Mouse (Mus musculus): ENCODE measurements around the gene Gorasp1.
A peak's percentile ranks its signal among the peaks of the same experiment; 100 is the strongest.

The Gorasp1 gene

DNA sequence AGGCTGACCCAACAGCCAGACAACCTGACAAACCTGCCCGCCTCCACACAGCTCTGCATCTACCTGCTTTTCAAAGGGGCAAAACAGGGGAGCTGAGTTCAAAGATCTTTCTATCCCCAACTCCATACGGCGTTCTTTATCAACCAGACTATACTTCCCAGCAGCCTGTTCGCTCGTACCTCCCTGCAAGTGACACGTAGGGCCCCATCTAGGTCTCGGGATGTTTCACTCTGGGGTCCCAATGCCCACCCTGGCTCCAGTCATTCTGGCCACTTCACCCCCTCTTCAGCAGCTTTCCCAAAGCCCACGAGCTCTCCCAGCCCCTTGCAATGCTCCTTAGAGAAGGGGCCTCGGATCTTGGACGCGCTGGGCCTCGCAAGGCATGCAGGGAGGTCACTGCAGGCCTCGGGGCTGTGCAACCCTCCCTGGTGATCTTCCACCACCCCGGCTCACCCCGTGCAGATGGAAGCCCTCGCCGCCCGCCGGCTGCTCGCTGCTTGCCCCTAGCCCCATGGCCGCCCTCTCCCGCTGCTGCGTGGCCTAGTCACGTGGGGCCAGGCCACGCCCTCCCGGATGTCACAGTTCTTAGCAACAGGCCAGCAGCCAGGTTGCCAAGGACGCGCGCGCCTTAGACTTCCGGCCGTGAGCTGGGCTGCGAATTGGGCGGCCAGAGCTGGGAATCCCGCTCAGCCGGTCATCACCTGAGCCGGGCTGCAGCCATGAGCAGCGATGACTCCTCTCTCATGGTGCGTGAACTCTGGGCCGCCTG lies at the start of gene Gorasp1, which contains the start of gene Ttc21a:
Gene Gorasp1, minus strand, starts transcription at position 561 of the 769 bp plus-strand sequence.
Gene Ttc21a, plus strand, starts transcription at position 602 of the 769 bp plus-strand sequence.
- DNase-seq: peak; percentile 92 to 95

DNA sequence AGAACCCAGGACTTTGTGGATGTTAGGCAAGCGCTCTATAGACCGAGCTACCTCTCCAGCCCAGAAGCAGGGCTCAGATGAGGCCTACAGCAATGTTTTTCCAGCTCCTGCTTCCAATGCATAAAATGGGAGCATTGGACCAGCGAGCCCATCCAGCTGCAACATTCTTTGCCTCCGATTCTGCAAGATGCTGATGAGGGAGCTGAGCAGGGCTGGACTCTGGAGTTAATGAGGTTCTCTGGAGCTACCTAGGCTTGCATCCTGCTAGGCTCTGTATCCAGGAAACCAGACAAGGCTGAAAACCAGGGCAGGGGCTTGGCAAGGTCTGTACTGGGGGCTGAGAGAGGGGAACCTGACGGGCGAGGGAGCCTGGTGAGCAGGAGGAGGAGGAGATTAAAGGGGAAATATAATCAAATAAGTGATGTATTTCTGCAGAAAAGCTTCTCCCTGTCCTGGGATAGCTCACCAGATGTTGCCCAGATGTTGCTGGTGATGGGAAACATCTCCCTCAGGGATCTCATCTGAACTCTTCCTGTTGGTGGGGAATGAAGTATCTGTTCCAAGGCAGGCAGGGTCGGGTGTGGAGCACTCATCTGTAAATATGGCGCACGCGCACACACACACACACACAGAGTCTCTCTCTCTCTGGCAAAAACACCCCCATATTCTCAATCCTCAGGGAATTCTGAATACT lies 48.7 kb upstream of the Gorasp1 start:
- no peak for DNase-seq

DNA sequence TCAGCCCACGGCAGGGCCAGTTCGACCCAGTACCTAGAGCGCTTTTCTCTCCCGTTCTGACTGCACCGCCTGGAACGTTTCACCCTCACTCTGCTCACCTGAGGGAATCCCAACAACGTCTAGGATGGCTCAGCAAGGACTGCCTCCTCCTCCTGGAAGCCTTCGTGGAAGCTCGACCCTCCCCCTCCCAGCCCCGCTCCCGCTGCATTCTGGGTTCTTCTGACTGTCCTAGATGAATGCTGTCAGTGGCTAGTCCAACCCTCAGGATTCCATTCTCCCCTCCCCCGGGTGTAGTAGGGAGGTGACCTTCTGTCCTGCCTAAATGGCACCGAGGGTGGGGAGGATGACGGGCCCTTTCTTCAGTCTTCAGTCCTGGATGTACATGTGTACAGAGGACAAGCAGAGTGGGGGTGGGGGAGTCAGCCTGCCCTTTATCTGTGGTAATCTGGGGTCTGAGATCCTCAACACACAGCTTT lies 47.2 kb upstream of the Gorasp1 start, which contains the start of gene Csrnp1:
Gene Csrnp1, minus strand, starts transcription at position 123 of the 476 bp plus-strand sequence.
- peak in 1 of 2 experiments; percentile 51 for DNase-seq

DNA sequence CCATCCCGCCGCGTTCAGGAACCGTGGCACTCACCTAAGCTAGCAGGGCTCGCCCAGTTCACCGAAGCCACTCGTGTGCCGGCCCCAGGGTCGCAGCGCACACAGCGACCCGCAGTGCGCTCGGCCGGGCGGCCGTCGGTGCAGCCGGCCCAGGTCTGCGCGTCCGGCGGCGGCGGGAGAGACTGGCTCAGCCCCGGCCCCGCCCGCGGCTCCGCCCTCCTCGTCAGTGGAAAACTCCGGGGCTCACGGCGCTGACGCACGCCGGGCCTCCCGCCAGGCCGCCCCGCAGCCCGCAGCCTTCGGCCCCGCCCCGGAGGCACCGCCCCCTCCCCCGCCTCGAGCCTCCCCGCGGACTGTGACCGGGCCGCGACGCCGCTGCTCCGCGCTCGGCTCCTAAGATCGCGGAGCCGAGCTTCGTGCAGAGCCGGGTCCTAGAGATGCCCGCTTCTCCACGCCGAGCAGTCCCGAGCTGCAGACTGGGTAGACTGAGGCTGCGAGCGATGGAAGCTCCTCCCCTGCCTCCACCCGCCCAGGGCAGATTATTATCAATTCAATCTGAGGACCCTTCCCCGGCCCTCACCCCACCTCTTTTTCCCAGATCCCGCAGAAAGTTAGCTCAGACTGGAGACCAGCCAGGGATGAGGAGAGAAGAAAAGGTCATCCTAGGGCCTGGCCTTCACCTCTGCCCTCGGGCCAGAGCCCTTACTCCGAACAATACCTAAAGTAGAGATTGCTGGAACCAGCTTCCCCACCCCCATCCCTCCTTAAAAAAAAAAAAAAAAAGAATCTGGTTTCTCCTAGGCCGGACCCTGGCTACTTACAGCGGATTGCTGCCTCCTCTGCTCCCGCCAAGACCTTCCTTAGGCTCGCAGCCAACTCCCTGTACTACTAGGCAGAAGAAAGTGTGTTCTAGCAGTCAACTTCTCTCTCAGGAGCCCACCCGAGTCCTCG lies 46.5 kb upstream of the Gorasp1 start:
- DNase-seq: peak; percentile 93 to 95

DNA sequence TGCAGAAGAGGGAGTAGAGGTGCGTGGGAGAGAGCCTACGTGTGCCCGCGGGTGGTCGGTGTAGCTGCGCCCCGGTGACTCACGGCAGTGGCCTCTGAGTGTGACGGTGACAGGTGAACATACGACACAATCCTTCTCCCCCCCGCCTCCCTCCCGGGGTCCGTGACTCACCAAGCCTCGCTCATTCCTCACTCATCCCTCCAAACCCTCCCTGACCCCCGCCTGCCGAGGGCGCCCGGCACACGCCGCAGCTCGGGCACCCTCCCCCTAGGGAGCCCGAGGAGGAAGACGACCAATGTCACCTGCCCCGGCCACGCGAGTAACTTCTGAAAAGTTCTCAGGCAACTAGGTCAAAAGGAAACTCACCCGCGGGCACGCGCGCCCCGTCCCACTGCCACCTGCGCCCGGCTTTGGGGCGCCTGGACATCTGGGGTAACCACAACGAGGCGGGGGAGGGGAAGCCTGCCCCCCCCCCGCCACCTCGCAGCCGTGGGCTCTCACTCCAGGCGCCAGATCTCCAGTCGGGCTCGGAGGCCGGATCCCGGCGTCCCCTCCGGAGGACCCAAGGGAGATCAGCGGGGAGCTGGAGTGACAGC lies 45.7 kb upstream of the Gorasp1 start:
- DNase-seq: peak; percentile 74 to 82

DNA sequence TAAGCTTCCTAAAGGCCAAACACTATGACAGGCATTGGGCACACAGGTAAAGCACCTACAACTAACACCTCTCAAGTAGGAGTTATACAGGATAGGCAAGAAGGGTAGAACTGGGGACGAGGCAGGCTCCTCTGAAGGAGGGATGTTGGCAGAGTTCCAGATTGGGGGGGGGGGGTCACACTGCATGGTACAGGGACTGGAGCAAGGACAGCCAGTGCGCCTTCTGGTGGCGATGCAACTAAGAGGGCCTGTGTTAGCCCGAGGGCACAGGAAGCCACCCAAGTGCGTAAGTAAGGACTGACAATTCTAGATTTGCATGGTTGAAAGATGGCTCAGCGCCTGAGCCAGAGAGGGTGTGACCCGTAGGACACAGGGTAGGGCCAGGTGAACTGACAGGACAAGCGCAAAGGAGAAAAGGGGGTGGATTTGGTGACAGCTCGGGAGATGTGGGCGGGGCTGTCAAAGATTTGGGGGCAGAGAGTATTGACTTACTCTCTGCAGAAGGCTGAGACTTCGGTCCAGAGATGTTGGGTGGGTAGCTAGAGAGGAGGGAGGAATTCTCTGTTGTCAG lies 45.0 kb upstream of the Gorasp1 start:
- peak; percentile 83 to 88 for DNase-seq

DNA sequence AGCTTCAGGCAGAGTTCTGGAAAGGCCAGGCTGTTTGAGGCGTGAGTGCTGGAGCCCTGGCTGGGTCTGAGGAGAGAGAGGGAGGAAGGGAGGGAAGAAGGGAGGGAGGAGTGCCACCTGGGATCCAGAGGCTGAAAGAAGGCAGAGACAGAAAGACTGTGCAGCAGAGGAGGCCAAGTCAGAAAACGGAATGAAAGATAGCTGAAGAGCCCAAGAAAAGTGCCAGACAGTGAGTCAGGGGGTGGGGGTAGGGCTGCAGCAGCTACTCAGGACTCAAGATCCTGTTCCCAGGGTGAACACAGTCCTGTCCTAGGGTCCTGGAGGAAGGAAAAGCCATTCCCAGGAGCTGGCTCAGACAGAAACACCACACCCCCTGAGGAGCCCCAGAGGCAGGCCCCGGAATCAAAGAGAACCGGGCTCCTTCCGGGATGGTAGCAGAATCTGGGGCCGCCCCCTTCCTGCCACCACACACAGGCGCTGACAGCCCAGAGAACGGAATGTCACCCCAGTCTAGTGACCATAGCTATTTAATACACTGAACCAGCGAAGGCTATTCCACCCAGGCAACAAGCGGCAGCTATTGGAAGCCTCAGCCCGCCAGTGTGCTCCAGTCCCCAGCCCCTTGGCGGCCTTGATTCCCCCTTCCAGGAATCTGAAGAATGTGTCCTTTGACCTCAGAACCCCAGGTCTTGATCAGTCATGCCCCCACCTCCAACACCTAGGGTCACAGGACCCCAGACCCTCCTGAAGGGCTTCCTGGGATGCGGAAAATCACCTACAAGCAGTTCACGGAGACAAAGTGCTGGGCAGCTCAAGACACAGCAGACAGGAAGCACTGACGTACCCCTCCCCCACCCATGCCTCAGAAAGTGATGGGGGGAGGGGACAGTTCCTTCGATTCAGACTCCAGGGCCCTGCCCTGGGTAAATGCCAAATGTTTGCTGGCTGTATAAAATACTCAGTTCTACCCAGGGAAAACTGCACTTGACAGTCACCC lies 44.1 kb upstream of the Gorasp1 start:
- peak; percentile 87 to 92 for DNase-seq

DNA sequence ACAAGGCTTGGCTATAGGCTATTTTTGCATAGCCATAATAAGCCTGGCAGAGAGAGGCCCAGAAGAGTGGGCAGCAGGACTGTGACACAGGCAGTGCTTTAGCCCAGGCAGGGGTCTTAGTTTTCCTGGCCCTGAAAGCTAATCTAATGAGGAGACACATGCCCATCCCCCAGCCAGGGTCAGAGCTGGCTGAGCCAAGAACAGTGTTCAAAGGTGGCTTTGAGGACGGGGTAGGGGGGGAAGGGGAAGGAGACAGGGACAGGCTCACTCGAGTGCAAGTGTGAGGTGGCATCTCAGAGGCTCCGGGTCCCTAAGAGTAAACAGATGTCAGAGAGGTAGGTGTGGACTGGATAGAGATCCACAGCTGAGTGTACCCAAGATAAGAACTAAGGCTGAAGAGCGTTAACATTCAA lies 43.4 kb upstream of the Gorasp1 start:
- no peak for DNase-seq

DNA sequence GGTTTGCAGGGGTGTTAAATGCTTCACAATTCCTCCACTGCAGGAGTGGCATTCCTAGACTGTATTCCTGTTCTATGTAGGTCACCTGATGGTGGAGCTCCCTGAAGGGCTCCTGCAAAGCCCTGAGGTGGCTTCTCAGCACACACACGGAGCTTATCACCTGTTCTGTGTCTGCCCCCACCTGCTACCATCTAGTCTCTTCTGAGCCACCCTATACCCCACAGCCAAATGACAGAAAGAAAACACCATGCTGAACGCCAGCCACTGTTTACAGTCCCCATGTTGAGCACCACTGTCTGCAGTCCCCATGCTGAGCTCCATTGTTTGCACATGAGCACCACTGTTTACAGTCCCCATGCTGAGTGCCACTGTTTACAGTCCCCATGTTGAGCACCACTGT lies 42.4 kb upstream of the Gorasp1 start:
- DNase-seq: no peak

DNA sequence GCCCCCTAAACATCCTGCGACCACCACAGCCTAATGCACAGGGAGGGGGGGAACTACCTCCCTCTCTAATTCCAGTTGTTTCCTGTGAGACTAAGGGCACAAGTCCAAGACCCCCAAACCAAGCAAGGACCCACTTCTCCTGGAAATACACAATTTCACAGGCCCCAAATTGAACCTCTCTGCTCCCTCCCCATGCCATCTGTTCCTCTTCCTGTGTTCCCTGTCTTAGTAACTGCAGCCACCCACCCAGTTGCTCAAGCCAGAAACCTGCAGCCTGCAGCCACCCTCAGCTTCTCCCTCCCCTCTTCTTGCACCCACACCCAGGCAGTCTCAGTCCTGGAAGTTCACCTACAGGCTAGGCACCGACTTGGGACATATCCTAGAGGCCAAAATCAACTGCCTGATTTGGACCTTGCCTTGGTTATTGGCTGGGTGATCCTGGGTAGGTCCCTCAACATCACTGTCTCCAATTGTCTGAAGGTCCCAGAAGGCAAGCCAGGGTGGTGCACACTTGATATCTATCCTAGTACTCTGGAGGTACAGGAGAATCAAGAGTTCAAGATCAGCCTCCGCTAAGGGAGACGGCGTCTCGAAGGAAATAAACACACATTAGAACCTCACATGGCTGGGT lies 41.6 kb upstream of the Gorasp1 start:
- no peak for DNase-seq

DNA sequence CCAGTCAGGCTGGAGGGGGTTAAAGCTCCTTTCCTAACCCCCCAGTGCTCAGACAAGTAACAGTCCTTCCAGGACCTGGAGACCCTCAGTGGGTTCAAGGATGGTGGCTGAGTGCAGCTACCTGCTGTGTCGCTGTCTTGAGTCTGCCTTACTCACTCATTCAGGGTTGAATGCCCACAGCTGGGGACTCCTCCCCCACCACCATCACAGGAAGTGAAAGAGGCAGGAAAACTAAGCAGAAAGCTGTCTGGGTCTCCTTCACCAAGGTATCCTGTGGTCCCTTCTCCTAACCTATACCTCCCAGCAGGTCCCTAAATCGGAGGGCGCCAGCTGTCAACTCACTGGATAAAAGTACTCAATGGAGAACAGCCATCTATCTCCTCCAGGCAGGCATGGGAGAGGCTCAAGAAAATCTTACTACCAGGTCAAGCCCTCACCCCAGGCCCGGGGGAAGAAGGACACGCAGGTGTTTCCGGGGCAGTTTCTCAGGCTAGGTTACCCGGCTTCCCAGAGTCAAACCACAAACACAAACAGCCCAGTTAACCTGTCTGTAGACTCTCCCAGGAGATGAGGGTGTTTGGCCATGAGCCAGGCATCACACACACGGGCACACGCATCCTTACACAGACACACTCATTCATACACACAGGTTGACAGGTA lies 40.9 kb upstream of the Gorasp1 start:
- no peak for DNase-seq

DNA sequence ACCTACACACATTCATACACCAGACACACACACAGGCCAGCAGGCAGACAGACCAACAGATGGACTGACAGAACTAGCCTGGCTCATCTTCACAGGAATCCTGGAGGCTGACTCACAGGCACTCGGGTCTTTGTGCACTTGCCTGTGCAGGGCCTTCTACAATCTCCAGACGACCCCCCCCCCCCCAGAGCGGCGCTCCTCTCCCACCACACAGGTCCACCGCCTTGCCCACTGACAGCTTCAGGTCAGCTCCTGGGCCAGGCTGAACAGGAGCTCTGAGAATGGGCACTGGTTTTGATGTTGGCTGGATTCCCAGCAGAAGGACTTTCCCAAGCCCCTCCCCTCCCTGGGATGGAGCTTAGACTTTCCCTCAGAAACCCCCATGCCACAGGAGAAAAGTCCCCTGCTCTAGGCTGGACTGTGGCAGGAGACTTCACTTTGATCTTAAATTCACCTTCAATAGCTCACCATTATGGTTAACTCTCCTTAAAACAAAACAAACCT lies 40.2 kb upstream of the Gorasp1 start:
- no peak for DNase-seq

DNA sequence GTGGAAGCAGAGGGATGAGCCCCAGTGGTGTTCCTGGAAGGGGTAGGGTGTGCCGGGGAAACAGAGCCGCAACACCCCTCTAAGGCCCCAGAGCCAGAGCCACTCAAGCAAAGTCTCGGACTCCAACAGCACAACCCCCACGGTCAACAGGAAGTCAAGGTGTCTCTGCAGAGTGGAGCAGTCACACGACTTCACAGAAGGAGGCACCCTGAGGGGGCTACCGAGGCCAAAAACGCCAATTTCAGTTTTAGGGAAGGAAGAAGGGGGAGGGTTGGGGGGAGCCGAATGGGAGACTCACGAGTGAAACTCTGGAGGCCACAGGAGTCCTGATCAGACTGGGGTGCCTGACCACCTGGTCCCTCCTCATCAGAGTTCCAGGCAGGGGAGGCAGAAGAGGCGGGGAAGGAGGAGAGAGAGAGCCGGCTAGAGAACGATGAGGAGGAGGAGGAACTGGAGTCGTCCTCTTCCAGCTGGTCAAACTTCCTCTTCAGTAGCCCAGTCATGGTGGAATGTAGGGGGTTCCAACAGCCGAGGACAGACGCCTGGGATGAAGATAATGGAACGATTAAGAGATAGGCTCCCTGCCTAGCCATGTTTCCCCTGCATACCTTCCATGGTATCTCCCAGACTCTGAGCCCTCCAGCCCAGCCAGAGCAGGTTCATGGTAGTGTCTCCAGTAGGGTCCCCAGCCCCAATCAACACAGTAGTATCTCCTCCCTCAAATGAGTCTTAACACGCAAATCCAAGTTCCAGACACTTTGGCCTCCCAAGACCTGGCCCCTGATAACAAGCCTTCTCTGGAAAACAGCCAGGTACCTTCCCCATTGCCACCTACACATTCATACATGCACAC lies 39.6 kb upstream of the Gorasp1 start:
- no peak for DNase-seq

DNA sequence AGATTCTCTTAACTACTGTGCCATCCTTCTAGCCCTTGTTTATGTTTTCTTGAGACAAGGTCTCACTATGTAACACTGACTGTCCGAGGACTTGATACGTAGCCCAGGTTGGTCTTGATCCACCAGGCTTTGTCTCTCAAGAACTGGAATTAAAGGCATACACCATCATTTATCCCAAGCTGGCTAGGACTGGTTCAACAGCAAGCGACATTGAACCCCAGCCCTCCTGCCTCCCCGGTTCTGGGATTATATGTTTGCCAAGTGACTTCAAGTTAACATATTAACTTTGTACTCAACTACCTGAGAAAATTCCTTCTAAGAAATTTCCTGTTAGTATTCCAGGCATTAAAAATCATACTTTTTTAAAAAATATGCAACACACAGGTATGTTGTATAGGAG lies 37.9 kb upstream of the Gorasp1 start:
- DNase-seq: no peak

DNA sequence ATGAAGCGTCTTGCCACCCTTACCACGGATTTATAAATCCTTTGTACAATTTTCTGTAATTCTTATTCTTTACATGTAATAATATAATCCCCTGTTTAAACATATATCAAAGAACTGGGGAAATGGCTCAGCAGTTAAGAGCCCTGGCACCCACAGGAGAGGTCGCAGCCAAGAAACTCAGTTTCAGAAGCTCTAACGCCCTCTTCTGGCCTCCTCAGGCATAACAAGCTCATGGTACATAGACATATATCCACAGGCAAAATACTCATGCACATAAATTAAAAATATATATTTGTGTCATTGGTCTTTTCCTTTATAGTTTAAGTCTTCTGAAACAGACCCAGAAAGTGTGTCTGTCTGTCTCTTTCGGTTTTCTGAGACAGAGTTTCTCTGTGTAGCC lies 37.2 kb upstream of the Gorasp1 start:
- DNase-seq: no peak

DNA sequence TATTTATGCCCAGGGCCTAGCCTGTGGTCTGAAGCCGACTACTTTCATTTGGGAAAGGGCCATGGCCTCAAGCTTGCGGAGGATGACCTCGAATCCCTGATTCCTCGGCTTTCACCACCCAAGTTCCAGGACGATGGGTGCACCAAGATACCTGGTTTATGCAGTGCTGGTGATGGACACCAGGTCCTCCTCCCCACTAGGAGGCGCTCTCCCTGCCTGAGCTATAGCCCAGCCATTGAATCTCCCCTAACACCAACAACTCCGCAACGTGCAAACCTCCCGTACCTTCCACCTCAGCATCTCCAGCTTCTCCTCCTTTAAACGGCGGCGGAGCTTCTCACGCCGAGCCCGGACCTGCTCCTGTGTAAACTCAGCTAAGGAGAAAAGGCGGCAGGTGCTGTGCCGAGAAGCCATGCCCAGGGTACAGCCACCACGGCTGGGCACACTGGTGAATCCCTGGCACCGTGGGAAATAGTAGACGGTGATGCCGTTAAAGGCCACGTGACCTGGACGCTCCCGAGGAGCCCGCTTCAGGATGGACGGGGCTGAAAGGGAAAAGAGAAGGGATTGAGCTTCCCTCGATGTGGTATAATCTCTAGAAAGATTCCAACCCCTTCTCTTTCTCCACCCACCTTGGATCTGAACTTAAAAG lies 36.6 kb upstream of the Gorasp1 start:
- DNase-seq: no peak

DNA sequence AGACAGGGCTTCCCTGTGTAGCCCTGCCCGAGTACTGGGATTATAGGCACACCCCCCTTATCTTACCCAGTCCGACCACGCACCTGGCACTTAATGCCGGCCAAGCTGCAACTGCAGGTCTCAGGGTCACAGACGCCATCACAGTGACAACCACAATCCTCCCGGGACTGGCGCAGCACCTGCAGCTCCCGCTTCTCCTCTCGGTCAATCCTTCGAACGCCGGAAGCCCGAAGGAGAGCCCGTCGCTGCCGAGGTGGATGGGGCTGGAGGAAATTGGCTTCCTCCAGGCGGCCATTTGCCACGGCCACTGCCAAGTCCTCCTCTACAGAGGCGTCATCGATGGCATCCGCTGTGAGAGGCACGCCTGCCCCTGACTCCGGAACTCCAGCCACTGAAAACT lies 35.9 kb upstream of the Gorasp1 start:
- DNase-seq: no peak

DNA sequence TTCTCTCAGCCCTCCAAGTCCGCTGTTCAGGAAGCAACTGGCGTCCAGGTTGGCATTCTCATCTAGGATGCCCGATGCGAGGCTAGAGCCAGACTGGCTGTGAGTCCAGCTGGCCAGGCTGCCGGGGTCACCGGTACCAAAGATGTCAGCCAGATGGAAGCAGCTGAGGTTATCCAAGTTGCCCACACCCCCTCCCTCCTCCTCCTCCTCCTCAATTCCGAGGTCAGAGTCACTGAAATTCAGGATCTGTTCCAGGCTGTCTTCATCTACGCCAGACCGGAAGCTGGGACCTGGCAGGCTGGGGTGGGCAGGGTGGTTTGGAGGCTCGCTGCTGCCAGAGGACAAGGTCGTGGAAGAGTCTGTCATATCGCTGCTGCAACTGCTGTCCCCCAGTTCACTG lies 35.2 kb upstream of the Gorasp1 start:
- no peak for DNase-seq
